Mouse (Mus musculus) neural tube, postnatal 0 days (tissue): ENCODE measurements around the gene Ntpcr. TPM values are rescaled to one million over a fixed set of nuclear protein-coding genes. Genes with fewer than 3 reads are reported as not detected.

Source experiments
- polyA plus RNA-seq: library from polyadenylated mRNA; unstranded; fragments of >200 nt; fragmentation: Nextera tagmentation; extraction: Ambion mirVana; gene quantifications from 2 replicates; pipeline ENCODE4 v1.2.1, GENCODE M21; 2015

Ntpcr gene
- 42.5 and 44.2 TPM in 2 replicates for polyA plus RNA-seq

GRCm38 (mm10) chr8:125729746-125730145 is at the start of gene Ntpcr:
TSS of gene Ntpcr (plus strand) at chr8:125729963.

Other genes with a start within 250 kb of the Ntpcr start
- 8.3 and 10.1 TPM in 2 replicates for gene Sipa1l2, start 160.2 kb upstream of the Ntpcr start, polyA plus RNA-seq
- gene Map10, start 60.1 kb upstream of the Ntpcr start, polyA plus RNA-seq: 5.1 and 5.4 TPM in 2 replicates
- 3.3 and 3.9 TPM in 2 replicates for gene Pcnx2, start 168.4 kb downstream of the Ntpcr start, polyA plus RNA-seq
- 0.75 and 0.98 TPM in 2 replicates for gene Map3k21, start 180.5 kb downstream of the Ntpcr start, polyA plus RNA-seq